Mouse (Mus musculus): ENCODE measurements at regions not wholly inside any gene's neighbourhood (a gene's known extent, or its start where the extent isn't known, plus 50 kb on each side); places are given as distances from the start of the nearest gene placed in this dataset.

DNA sequence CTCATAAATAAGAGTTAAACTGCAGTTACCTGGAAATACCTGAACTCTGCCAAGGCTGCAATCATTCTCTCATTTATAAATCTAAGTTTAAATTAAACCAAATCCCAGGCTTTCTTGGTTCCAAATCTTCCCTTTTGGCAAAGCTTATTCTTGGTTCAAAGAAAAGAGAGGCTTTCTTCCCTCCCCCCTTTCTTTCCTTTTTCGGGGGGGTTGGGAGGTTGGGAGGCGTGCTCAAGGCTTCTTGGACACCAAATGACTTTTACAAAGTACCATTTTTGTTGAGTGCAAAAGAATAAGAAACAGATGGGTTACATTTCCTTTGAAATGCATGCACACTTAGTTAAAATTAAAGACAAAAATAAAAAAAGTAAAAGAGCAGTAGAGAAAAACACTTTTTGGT is 105.4 kb upstream of the Mroh9 start:
- H3K4me1 ChIP-seq (ENCODE audit: control insufficient read depth, insufficient read depth, low read length), result no peaks in the 10 kb centered on the region
- H3K4me2 ChIP-seq (ENCODE audit: low read length), result no peak overlapping the region
- H3K9me3 ChIP-seq (replicated peaks; ENCODE audit: control insufficient read depth, low read length, poor library complexity, severe bottlenecking), result no peaks in the 10 kb centered on the region
- H3K27me3 ChIP-seq (ENCODE audit: control insufficient read depth, insufficient read depth, low read depth, low read length), result no peaks in the 10 kb centered on the region
- no peak overlapping the region for H3K4me3 ChIP-seq (ENCODE audit: low read depth, low read length)
- H3K36me3 ChIP-seq (ENCODE audit: control insufficient read depth, insufficient read depth, low read length), result no peaks in the 10 kb centered on the region
- 81% methylated on average over 2 of the region's 2 CpGs for WGBS
- H3K9ac ChIP-seq (ENCODE audit: low read depth, low read length), result no peak overlapping the region
- no peak overlapping the region for H3K27ac ChIP-seq (ENCODE audit: low read length)
- ATAC-seq, result no peak

DNA sequence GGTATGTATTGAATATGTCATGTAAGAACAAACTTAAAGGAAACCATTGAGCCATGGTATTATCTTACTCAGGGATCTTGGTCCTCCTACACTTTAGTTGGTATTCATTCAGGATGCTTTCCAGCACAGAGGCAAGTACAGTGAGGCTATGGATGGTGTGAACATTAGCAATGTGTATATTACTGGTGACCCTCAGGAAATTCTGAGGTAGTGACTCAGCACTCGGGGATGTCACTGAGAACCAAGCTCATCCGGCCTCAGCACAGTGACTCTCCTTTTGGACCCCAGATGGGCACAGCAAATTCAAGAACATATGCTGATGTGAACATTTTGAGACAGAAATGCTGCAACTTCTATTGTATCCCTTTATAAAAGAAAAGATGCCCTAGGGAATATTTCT is 96.4 kb upstream of the Mroh9 start:
- no peak overlapping the region for H3K4me2 ChIP-seq (ENCODE audit: low read length)
- H3K9ac ChIP-seq (ENCODE audit: low read depth, low read length), result no peak overlapping the region
- no peak for ATAC-seq
- H3K9me3 ChIP-seq (replicated peaks; ENCODE audit: control insufficient read depth, low read length, poor library complexity, severe bottlenecking), result no peaks in the 10 kb centered on the region
- no peaks in the 10 kb centered on the region for H3K36me3 ChIP-seq (ENCODE audit: control insufficient read depth, insufficient read depth, low read length)
- no peaks in the 10 kb centered on the region for H3K4me1 ChIP-seq (ENCODE audit: control insufficient read depth, insufficient read depth, low read length)
- H3K4me3 ChIP-seq (ENCODE audit: low read depth, low read length), result no peak overlapping the region
- no peak overlapping the region for H3K27ac ChIP-seq (ENCODE audit: low read length)
- no peaks in the 10 kb centered on the region for H3K27me3 ChIP-seq (ENCODE audit: control insufficient read depth, insufficient read depth, low read depth, low read length)
- WGBS, result 92% methylated on average over 2 of the region's 2 CpGs

- Histone ChIP-seq H3K27ac (ENCODE audit: low read length) (no peak overlapping the region), H3K4me3 (ENCODE audit: low read depth, low read length) (no peak overlapping the region), H3K36me3 (ENCODE audit: control insufficient read depth, insufficient read depth, low read length) (no peaks in the 10 kb centered on the region), H3K9ac (ENCODE audit: low read depth, low read length) (no peak overlapping the region), H3K4me2 (ENCODE audit: low read length) (no peak overlapping the region), H3K4me1 (ENCODE audit: control insufficient read depth, insufficient read depth, low read length) (no peaks in the 10 kb centered on the region), H3K9me3 (replicated peaks; ENCODE audit: control insufficient read depth, low read length, poor library complexity, severe bottlenecking) (no peaks in the 10 kb centered on the region), H3K27me3 (ENCODE audit: control insufficient read depth, insufficient read depth, low read depth, low read length) (no peaks in the 10 kb centered on the region)
- no peak for ATAC-seq
- 45% methylated on average over 3 of the region's 3 CpGs for WGBS
Observed at GRCm38 (mm10) chr1:163177011-163177410, 91.5 kb upstream of the Mroh9 start.

- Histone ChIP-seq H3K27ac (ENCODE audit: low read length) (no peak overlapping the region), H3K9ac (ENCODE audit: low read depth, low read length) (no peak overlapping the region), H3K27me3 (ENCODE audit: control insufficient read depth, insufficient read depth, low read depth, low read length) (no peaks in the 10 kb centered on the region), H3K36me3 (ENCODE audit: control insufficient read depth, insufficient read depth, low read length) (no peaks in the 10 kb centered on the region), H3K4me1 (ENCODE audit: control insufficient read depth, insufficient read depth, low read length) (no peaks in the 10 kb centered on the region), H3K4me2 (ENCODE audit: low read length) (no peak overlapping the region), H3K4me3 (ENCODE audit: low read depth, low read length) (no peak overlapping the region), H3K9me3 (replicated peaks; ENCODE audit: control insufficient read depth, low read length, poor library complexity, severe bottlenecking) (no peaks in the 10 kb centered on the region)
- ATAC-seq, result no peak
Observed at GRCm38 (mm10) chr1:163167051-163167450, 81.6 kb upstream of the Mroh9 start.

GRCm38 (mm10) chr1:163163636-163164035 is 78.2 kb upstream of the Mroh9 start:
- Histone ChIP-seq H3K36me3 (ENCODE audit: control insufficient read depth, insufficient read depth, low read length) (no peaks in the 10 kb centered on the region), H3K27me3 (ENCODE audit: control insufficient read depth, insufficient read depth, low read depth, low read length) (no peaks in the 10 kb centered on the region), H3K27ac (ENCODE audit: low read length) (no peak overlapping the region), H3K9ac (ENCODE audit: low read depth, low read length) (no peak overlapping the region), H3K4me3 (ENCODE audit: low read depth, low read length) (no peak overlapping the region), H3K4me2 (ENCODE audit: low read length) (no peak overlapping the region), H3K9me3 (replicated peaks; ENCODE audit: control insufficient read depth, low read length, poor library complexity, severe bottlenecking) (no peaks in the 10 kb centered on the region), H3K4me1 (ENCODE audit: control insufficient read depth, insufficient read depth, low read length) (no peaks in the 10 kb centered on the region)
- no peak for ATAC-seq
- 16% methylated on average over 2 of the region's 2 CpGs for WGBS

GRCm38 (mm10) chr1:163159911-163160310 is 74.4 kb upstream of the Mroh9 start:
- no peak for ATAC-seq
- H3K4me1 ChIP-seq (ENCODE audit: control insufficient read depth, insufficient read depth, low read length), result no peaks in the 10 kb centered on the region
- H3K36me3 ChIP-seq (ENCODE audit: control insufficient read depth, insufficient read depth, low read length), result no peaks in the 10 kb centered on the region
- H3K9ac ChIP-seq (ENCODE audit: low read depth, low read length), result no peak overlapping the region
- 76% methylated on average over 3 of the region's 3 CpGs for WGBS
- no peak overlapping the region for H3K4me3 ChIP-seq (ENCODE audit: low read depth, low read length)
- no peak overlapping the region for H3K27ac ChIP-seq (ENCODE audit: low read length)
- no peak overlapping the region for H3K4me2 ChIP-seq (ENCODE audit: low read length)
- no peaks in the 10 kb centered on the region for H3K9me3 ChIP-seq (replicated peaks; ENCODE audit: control insufficient read depth, low read length, poor library complexity, severe bottlenecking)
- no peaks in the 10 kb centered on the region for H3K27me3 ChIP-seq (ENCODE audit: control insufficient read depth, insufficient read depth, low read depth, low read length)

DNA sequence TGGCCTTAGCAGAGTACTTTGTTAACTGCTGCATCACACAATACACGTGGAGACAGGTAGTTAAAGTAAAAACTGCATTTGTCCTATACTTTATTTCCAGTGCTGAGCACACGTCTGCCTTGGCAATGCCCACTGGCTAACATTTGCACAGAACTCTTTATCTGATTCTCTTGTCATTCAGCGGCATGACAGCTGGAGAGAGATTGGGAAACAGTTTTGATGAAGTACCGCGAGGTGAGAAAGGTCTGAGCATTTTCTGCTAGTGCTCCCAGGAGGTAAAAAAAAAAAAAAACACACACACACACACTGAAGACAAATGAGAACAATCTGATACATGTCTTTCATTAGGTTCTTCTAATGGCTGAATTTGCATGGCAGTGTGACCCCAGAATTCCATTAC is 73.0 kb upstream of the Mroh9 start:
- Histone ChIP-seq H3K9ac (ENCODE audit: low read depth, low read length) (no peak overlapping the region), H3K4me3 (ENCODE audit: low read depth, low read length) (no peak overlapping the region), H3K4me1 (ENCODE audit: control insufficient read depth, insufficient read depth, low read length) (no peaks in the 10 kb centered on the region), H3K4me2 (ENCODE audit: low read length) (no peak overlapping the region), H3K27me3 (ENCODE audit: control insufficient read depth, insufficient read depth, low read depth, low read length) (no peaks in the 10 kb centered on the region), H3K36me3 (ENCODE audit: control insufficient read depth, insufficient read depth, low read length) (no peaks in the 10 kb centered on the region), H3K27ac (ENCODE audit: low read length) (no peak overlapping the region), H3K9me3 (replicated peaks; ENCODE audit: control insufficient read depth, low read length, poor library complexity, severe bottlenecking) (no peaks in the 10 kb centered on the region)
- ATAC-seq, result no peak
- 60% methylated on average over 5 of the region's 5 CpGs for WGBS

DNA sequence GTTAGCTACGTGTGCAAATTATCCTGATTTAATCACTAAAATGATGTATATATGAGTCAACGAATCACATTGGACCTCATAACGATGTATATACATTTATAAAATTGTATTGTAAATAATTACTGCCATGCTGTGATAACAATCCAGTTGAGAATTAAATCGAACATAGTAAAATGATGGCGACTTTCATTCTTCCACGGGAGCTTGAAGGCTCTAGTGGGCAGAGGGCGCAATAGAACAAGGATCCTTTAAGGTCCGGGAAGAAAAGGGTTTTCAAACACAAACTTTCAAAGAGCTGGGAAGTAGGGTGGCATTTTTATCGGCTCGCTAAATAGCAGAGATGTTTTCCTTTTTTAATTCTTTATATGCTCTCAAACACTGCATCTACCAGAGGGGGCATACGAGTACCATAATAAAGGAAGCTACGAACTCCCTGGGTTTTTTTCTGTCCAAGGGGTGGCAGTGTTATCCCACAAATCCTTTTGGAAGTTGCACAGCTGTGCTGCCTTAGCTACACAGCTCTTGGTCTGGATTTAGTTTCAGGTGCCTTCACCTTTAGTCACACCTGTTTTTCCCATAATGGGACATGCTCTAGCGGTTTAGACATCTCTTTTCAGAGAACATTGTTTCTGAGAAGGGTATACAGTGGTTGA is 64.9 kb upstream of the Mroh9 start:
- Histone ChIP-seq H3K27me3 (ENCODE audit: control insufficient read depth, insufficient read depth, low read depth, low read length) (no peaks in the 10 kb centered on the region), H3K27ac (ENCODE audit: low read length) (no peak overlapping the region), H3K4me3 (ENCODE audit: low read depth, low read length) (peak overlapping the region; percentile 36), H3K4me1 (ENCODE audit: control insufficient read depth, insufficient read depth, low read length) (no peaks in the 10 kb centered on the region), H3K36me3 (ENCODE audit: control insufficient read depth, insufficient read depth, low read length) (no peaks in the 10 kb centered on the region), H3K9ac (ENCODE audit: low read depth, low read length) (peak overlapping the region; percentile 50; the same call in 1 of the 2 replicates), H3K9me3 (replicated peaks; ENCODE audit: control insufficient read depth, low read length, poor library complexity, severe bottlenecking) (no peaks in the 10 kb centered on the region), H3K4me2 (ENCODE audit: low read length) (peak overlapping the region; percentile 56)
- peak; percentile 99 for ATAC-seq
- 29% methylated on average over 13 of the region's 13 CpGs for WGBS

GRCm38 (mm10) chr1:163146641-163147040 is 61.2 kb upstream of the Mroh9 start:
- WGBS, result 71% methylated on average over 1 of the region's 1 CpGs
- H3K4me2 ChIP-seq (ENCODE audit: low read length), result no peak overlapping the region
- no peaks in the 10 kb centered on the region for H3K9me3 ChIP-seq (replicated peaks; ENCODE audit: control insufficient read depth, low read length, poor library complexity, severe bottlenecking)
- no peak overlapping the region for H3K27ac ChIP-seq (ENCODE audit: low read length)
- H3K9ac ChIP-seq (ENCODE audit: low read depth, low read length), result no peak overlapping the region
- no peak for ATAC-seq
- H3K27me3 ChIP-seq (ENCODE audit: control insufficient read depth, insufficient read depth, low read depth, low read length), result no peaks in the 10 kb centered on the region
- no peak overlapping the region for H3K4me3 ChIP-seq (ENCODE audit: low read depth, low read length)
- H3K4me1 ChIP-seq (ENCODE audit: control insufficient read depth, insufficient read depth, low read length), result no peaks in the 10 kb centered on the region
- no peaks in the 10 kb centered on the region for H3K36me3 ChIP-seq (ENCODE audit: control insufficient read depth, insufficient read depth, low read length)
